Mouse (Mus musculus): ENCODE measurements at regions not wholly inside any gene's neighbourhood (a gene's known extent, or its start where the extent isn't known, plus 50 kb on each side); places are given as distances from the start of the nearest gene placed in this dataset.

DNA sequence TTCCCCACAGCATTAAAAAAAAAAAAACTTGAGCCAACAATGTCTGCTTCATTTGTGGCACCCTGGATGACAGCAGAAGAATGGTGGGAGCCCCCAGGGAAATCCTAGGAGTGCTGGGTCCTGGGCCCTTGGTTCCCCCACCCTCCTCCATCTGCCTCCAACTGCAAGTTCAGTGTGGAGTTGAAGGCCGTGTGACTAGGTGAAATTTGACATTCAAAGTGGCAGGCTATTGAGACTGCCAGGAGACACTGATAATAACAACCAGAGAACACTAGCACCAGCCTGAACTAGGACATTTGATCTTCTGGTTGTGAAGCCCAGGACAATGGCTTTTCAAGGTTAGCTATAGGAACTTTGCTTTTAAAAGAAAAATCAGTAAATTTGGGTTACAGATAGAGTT, 74.0 kb downstream of the Adamts15 start:
- DNase-seq: no peak

DNA sequence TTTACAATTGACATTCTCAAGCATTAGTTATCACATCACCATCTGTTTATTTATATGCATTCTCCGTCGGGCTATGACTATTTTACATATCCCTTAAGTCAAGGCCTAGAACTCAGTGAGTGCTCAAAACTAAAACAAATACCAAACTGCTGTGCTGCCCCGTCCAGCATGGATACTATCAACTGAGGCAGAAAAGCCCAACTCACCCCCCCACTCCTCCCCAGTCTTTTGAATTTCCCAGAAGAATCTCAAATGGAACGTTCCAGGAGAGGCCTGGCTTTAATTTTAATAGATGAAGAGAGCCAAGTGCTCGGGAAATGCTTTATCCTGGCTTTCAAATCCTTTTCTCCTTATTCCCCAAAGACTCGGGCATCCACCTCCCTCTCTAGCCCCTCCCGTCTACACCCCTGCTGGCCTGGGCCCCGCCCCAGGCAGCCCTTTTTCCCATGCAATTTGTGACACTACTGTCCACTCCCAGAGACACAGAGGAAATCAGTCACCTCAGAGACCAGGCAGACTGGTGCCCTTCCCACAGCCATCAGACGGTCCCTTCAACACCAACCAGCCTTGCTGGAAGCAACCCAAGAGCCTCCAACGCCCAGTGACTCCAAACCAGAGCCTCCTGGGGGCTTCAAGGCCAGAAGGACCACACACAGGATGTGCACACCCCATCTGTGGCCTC, 76.5 kb downstream of the Adamts15 start:
- no peak for DNase-seq

DNA sequence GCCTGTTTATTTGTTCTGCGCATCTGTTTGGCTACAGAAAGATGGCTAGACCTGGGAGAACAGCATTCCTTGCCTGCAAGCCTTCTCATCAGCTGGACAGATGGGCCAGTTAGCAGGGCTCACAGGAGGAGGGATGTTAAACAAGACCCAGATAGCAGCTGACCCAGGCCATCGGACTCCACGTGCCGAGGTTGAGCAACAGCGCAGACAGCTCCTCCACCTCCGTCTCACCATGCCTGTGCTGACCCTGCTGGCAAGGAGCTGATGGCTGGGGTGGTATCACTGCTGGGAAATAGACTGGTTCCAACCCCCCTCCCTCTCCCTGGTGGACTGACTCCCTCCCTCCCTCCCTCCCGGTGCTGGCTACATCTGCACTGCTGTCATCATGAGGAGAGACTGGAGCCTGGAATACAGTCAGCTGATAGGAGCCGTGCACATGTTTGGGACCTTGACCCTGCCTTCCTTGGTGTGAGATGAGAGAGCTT, 78.1 kb downstream of the Adamts15 start:
- DNase-seq: peak; percentile 64

DNA sequence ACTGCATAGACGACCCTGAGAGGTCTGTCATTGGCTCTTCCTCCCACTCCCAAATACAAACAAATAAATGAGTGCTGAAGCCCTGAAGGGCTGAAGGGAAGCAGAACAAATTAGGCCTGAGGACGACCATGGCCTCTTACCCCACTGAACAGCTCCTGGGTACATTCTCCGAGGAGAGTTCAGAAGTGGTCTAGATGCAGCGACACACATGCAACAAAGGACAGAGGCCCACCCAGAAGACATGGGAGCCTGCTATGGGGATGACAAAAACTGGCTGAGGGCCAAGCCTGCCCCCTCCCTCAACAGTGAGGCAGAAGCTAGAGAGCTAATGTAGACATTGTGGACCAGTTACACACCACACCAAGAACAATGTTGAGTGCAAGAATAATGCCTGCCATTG, 87.3 kb downstream of the Adamts15 start:
- DNase-seq: no peak

DNA sequence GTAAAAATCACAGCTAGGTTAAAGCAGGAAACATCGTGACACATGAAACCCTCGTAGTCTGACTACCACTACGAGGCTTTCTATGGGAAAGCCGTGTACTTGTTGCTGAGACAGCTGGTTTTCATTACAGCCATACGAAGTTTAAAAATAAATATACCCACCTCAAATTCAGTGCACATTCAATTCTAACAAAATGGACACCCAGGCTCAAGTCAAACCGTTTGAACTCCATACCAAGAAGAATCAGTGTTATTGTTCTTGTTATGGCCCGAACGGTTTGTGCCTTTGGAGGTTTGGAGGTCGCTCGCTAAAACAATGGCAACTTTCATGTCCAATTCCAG, 87.7 kb downstream of the Adamts15 start:
- no peak for DNase-seq

DNA sequence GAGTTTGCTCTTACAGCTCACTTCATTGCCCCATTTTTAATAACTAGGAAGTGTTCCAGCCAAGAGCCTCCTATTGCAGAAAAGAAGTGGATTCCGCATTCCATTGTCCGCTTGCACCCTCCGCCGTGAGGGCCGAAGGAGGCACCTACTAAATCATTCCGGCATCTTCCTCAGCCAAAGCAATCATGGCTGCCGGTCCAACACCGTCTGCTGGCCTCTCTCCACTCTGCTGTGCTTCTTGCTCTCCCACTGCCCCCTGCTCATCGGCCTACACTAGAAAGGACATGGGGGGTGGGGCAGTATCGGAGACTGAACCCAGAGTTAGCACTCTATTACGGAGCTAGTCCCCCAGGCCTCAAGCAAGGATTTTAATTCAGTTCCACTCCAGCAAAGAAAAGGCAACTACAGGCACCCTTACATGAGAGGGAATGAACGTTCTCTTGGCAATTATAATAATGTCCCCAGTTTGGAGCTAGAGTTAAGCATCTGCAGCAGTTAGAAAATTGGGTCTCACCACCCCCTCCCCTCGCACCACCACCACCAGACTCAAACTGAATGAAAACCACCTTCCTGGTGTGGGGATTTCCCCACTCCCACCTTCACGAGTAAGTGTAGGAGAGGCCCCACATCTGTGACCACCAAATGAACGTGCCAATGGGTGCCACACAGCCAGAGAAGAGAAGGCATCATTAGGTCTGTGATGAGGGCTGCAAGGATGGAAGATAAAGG, 88.3 kb downstream of the Adamts15 start:
- DNase-seq: peak; percentile 46

DNA sequence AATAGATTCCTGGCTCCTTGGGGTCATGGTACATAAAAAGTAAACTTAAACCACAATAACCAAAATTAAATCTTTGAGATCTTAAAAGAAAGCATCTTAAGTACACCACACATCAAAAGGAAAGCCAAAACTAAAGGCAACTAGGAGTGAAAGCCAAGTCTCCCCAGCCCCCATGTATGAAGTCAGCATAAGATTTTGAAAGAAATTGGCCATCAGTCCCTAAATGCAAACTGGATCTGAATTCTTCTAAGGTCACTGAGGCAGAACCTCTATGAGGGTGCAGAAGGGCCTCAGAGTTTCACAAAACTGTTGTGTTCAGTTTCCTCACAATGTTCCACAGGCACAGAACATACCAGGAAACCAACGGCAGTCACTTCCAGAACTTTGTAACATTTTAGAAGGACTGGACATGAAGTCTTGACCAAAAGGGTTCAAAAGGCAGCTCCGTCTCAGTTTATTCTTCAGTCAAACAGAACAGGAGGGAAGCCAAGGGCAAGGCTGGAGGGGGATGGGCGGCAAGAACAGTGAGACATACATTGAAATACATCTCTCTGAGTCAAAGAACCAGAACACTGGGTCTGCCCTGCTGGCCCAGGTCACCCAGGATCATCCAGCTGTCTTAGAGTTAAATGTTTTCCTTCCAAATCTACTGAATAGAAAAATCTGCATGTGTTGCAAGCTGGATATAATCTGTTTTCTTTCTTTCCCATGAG, 92.9 kb downstream of the Adamts15 start:
- peak; percentile 73 for DNase-seq

DNA sequence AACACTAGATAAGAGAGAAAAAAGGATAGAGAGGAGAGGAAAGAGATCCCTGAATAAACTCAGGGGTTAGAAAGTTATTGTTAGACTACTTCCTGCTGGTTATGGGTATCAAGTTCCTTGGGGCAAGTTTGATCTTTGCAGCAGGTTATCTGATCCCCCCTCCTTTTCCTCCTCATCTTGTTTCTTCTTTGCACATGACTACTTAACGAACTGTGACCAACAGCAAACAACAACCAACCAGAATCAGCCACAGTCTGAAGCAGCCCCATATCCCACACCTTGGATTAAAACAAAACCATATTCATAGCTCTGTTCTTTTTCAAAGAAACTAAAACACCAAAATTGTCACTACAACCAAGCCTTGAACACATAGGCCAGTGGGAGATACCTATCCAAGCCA, 94.5 kb downstream of the Adamts15 start:
- no peak for DNase-seq

DNA sequence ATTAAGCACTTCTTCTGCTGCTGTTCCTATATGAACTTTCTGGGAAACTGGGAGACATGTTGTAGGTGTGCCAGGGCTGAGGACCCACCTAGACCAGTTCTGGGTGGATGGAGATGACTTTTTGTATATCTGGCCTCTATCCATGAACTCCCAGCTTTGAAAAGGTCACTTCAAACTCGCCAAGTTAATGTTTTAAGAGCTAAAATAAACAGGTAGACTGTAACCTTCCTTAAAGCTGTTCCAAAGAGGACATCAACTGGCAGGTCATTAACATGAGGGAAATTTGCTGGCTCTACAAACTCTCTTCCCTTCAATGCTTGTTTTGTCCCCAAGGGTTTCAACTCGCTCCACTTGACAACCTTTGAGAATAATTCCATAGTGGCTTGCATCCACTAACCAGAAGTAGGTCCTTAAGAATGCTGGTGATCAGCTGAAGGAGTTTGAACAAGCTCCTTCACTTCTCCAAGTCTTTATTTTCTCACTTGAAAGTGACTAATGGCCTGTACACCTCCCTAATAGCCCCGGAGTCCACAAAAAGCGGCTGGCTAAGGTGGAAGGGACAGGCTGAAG, 98.1 kb downstream of the Adamts15 start:
- DNase-seq: no peak

DNA sequence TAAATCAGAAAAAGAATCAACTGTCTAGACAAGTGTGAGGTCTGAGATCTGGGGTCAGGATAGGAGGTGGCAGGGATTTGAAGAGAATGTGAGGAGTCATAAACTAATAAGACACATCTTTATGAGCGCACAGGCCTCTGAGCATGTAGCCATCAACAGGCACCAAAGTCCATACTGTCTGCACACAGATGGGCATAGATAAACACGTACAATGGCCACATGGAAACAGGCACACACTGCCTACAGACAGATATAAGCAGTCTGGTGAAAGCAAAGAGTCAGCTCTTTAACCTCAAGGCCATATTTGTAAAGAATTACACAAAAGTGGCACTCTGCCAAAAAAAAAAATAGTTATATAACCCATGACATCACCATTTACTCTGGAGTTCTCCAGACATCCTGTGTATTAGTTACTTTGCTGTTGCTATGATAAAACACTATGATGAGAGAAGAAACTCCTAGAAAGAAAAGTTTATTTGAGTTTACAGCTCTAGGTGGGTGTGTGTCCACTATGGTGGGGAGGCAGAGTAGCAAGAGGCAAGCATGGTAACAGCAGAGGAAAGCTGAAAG, 101.4 kb downstream of the Adamts15 start:
- DNase-seq: no peak

DNA sequence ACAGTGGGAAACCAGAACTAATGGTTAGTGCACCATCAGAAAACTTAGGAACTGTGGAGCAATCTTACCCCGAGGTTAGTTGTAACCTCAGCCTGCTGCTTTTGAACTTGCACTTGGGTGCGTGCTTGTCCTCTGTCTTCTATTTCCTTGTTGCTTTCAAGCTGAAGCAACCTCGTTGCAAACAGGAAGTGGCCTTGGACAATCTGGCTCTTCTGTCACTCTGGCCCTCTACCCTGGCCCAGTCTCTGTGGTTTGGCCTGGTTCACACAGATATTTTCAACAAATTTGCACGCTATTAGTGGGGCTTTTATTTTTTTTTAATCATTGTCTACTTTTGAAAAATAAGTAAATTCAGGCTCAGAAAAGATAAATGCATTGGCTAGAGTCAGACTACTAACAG, 109.0 kb downstream of the Adamts15 start:
- no peak for DNase-seq

DNA sequence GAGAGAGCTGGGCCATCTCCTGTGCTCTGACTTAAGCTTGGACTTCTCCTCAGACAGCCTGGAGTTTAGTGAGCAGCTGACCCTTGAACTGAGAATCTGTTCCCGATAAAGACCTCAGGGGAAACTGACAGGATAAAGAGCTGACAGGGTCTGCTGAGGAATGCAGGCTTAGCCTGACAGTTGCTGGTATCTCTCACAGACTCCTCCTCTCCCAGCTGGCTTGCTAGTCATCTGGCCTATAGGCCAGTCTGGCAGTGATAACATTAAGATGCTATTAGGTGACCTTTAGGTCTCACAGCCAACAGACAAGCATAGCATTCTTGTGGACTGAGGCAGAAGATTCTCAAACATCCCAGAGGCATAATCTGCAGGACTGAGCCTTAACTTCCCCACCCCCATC, 111.4 kb downstream of the Adamts15 start:
- no peak for DNase-seq

DNA sequence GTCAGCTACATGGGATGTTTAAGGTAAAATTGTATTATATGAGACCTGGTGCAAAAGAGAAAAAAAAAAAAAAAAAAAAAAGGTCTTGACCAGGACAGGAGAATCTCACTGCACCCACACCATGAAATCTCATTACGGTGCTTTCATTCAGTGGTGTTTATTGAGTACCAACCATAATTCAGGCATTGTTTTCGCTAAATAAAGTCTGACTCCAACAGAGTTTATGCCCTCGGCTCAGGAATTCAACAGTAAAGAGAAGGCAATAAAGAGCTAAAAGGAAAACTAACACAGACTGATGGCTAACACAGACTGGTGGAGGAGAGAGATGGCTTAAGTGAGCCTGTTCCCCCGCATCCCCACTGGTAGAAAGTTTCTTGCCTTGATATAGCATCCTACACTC, 112.0 kb downstream of the Adamts15 start:
- no peak for DNase-seq

DNA sequence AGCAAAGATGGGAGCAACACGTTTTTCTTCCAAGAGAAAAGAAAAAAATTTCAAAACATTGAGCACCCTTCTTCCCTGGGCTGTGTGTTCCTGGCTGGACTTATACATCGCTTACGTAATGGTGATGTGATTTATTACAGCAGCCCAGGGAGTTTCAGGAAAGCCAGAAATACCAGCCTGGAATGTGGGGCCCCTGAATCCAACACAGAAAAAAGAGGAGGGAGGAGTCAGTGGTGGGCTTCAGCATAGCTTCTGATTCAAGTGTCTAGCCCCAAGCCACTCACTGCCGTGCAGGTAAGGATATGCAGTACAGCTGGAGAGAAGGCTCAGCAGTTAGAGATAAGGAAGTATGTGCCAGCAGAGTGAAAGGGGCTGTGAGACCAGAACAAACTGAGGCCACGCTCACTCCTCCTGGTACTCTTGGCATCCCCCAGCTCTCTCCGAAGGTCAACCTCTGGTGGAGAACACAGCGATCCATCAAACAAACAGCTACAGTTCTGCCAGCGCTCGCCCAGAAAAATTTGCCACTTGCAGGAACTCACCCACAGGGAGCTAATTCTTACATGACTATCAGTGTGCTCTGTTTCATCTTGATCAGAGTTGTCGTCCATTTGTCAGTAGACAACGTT, 113.3 kb downstream of the Adamts15 start:
- DNase-seq: no peak

DNA sequence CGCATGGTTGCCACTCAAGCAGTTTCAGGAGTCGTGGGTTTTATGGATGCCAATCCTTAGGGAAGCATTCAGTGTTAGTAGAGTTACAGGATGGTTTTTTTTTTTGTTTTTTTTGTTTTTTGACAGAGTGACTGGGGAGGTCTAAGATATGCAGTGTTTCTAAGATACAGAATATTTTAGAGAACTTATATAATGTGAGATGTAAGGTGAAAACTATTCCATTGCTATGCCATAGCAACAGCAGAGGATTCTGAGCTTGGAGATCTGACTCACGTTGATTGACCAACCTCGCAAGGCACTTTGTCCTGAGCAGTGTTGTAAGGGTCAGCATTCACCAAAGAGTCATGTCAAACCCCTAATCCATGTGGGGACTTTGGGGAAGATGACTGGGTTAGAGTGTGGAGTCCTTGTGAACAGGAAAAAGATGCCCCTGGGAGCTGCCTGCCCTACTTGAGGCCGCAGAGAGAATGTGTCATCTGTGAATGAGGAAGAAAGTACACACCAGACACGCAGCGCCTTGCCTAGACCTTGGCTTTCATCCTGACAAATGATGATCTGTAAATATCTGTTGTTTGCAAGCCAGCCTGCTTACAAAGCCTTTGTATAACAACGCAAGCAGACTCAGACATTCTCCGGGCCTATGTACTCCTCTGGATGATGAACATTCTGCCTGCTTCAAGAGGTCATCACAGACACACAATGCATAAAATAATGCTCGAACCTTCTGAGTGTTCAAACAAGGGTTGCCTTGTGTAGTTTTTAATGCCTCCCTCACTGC, 118.3 kb downstream of the Adamts15 start:
- DNase-seq: no peak

DNA sequence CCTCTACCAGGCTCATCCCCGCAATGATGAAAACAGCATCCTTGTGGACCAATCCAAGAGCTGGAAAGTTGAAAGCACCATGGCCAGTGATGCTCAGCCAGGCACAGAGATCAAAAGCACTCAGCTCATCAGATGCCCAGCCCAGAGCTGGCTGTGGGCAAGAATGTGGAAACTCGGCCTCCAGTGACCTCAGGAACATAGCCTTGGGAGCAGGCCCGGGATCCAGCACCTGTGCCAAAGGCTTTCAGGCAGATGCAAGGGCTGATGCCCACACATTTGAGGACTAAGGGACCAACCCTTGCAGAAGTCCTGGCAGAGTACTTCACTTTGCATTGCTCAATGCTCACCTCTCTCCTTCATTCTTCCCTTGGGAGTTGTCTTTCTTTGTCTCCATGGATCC, 119.4 kb downstream of the Adamts15 start:
- no peak for DNase-seq

DNA sequence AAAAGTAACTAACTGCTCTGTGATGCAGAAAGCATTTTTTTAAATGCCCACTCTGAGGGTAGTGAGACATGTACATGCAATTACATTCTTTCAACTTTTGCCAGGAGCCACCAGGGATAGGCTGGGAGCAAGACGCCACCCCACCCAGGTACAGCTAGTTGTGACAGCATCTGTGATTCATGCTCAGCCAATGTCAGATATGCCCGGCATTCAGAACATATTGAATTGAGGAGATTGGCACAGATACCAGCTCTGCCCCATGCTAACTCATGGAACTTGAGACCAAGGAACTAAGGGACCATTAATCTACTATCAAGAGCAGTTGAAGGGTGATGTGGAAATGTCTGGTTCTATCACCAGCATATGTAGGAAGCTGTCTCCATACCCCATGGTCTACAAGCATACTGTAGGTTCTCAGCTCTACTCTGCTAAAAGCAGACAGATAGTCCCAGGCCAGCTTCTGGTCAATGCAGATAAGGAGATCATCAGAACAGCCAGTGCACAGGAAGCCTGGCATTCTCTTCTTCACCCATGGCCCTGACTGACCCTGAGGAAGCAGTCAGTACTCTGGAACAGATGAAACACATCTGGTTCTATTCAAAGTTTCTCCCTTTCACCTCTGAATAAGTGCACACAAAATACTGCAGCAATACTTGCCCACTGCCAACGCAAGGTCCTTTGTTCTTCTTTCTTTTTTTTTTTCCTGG, 127.4 kb downstream of the Adamts15 start:
- DNase-seq: no peak

DNA sequence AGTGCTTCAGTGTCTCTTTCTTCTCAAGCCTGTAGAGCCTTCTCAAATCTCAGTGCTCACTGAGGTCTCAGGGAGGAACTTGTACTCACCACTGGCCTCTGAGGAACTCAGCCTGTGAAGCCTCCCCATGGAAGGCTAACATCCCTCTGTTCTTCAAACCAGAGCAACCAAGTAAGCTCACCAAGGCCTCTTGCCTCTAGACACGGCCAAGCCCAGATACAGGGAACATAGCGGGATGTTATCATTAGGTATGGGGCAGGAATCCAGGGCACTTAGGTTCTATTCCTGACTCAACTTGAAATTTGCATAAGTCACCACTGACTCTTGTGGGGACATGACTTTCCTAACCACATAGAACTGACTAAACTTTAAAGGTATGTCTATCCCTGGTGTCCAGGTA, 141.0 kb downstream of the Adamts15 start:
- DNase-seq: no peak

DNA sequence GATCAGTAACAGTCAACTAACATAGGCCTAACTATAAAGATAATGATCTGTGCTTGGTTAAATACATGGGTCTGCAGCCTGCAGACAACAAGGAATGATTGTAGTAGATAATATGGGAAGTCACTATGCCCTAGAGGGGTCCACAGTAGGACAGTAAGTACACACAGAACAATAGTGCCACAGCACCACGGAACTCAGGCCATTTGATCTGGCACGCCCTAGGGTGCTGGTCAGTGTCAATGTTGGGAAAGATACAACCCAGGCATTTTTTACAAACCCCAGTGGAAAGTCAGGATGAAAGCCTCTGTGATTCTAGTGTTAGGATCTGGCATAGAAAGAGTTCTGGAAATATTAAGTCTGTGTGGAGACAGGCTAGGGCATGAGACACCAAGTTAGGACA, 144.4 kb downstream of the Adamts15 start:
- DNase-seq: no peak

DNA sequence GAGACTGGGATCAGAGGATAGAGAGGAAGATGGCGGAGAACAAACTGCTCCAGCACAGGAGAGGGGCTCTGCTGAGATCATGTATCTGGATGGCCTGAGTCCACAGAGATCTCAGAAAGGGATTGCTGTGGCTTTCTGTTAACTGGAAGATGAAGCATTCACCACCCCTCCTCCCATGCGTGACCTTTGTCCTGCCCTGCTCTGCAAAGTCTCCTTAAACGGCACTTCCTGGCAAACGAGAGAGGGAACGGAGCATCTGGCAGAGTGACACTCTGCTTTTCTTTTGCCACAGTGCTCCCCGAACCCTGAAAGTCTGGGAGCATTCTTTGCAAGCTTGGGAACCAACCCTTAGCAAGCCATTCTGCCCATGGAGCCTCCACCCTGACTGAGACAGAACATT, 147.1 kb downstream of the Adamts15 start:
- DNase-seq: no peak

DNA sequence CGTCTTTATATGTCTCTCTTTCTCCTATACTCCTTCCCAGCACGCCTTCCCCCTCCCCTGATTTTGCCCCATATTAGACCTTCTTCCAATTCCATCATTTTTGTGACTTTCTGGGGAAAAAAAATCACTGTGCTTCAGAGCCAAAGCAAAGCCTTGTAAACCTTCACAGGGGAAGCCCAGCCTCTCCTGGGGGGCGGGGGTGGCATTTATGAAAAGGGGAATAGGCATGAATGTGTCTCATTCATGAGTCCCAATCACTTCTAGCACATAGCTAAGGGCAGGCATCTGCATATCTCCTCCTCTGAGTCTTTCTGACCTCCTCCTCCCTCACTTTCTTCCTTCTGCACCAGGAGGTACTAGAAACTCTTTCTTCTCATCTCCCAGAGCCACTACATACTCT, 149.8 kb downstream of the Adamts15 start:
- no peak for DNase-seq
